Comparison of ENCODE assay signal across 13 mouse cellular contexts in the genomic region with DNA sequence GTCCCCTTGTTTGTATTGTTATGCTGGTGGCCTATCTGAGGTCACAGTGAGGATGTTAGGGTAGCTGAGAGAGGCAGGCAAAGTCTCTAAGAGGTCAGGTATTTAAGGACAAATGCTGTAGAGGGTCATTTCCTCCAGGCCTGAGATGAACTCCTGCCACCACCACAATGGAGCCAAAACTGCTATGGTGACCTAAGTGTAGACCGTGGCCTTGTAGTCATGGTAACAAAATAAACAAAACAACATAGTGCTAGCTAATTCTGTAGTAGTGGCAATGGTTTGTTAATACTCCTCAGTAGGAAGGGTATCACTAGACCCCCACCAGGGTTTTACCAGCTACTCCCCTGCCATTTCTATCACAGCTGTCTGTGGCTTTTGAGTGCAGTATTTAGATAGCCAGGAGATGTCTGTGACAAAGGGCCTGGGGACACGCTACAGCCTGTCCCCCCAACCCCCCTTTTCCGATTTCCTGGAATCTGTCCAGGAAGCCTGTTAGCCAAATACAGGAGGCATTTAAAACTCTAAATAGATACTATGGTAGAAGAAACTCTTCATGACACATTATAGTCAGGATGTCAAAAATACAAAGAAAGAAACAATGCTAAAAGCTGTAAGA. TPM values are rescaled to one million over a fixed set of nuclear protein-coding genes. Genes with fewer than 3 reads are reported as not detected.
DNase-seq lines count a peak whose midpoint lies in the region; ATAC-seq and TF ChIP-seq lines count a peak whose summit lies in the region.
"Had no signal": no experiment of that assay in that cellular context is flagged by ENCODE, and none has a peak within 500 bp of the region (broad histone marks: within the 10 kb centered on the region; RNA-seq: fewer than 3 reads in every experiment).

No protein-coding gene starts in this region.

- WGBS in heart, embryonic 12.5 days: 24% methylated on average over 3 of the region's 3 CpGs
- WGBS in midbrain, embryonic 14.5 days: 58% methylated on average over 3 of the region's 3 CpGs
- 57% methylated on average over 3 of the region's 3 CpGs for WGBS in midbrain, embryonic 10.5 days
- 12% methylated on average over 3 of the region's 3 CpGs for WGBS in heart, postnatal 0 days

- H3K9ac ChIP-seq in heart, embryonic 12.5 days: no peak overlapping the region
- H3K9ac ChIP-seq in midbrain, embryonic 14.5 days (replicated peaks; ENCODE audit: low read length): no peak overlapping the region
- no peak overlapping the region for H3K9ac ChIP-seq in heart, postnatal 0 days (replicated peaks; ENCODE audit: low read depth, low read length)
- H3K9ac ChIP-seq: limb, embryonic 12.5 days; neural tube, embryonic 15.5 days had no signal

- ATAC-seq in heart, embryonic 12.5 days (ENCODE audit: insufficient number of reproducible peaks, low FRiP score): no peak
- no peak for ATAC-seq in midbrain, embryonic 14.5 days (ENCODE audit: low FRiP score, low TSS enrichment)
- peak; percentile 83 for ATAC-seq in heart, postnatal 0 days (ENCODE audit: insufficient read depth, low read depth)
- ATAC-seq: CD4-positive, CD25-positive, alpha-beta regulatory T cell, adult 4 months had no signal

- no peak overlapping the region for H3K4me3 ChIP-seq in heart, embryonic 12.5 days
- no peak overlapping the region for H3K4me3 ChIP-seq in midbrain, embryonic 14.5 days (replicated peaks; ENCODE audit: low read depth, low read length)
- H3K4me3 ChIP-seq in midbrain, embryonic 10.5 days: no peak overlapping the region
- H3K4me3 ChIP-seq in heart, postnatal 0 days (ENCODE audit: low read depth, low read length): no peak overlapping the region
- H3K4me3 ChIP-seq: limb, embryonic 12.5 days; neural tube, embryonic 15.5 days had no signal

- no peak for TF ChIP-seq CTCF in heart, postnatal 0 days (IDR thresholded peaks at IDR 0.05; ENCODE audit: low read depth)

- no peak overlapping the region for H3K4me2 ChIP-seq in heart, embryonic 12.5 days
- H3K4me2 ChIP-seq in midbrain, embryonic 14.5 days (ENCODE audit: low read length): no peak overlapping the region
- H3K4me2 ChIP-seq in heart, postnatal 0 days (ENCODE audit: low read depth, low read length): peak overlapping the region; percentile 21; the same call in 1 of the 2 replicates
- H3K4me2 ChIP-seq: limb, embryonic 12.5 days; neural tube, embryonic 15.5 days had no signal

- H3K36me3 ChIP-seq in heart, embryonic 12.5 days: no peaks in the 10 kb centered on the region
- H3K36me3 ChIP-seq in midbrain, embryonic 14.5 days (ENCODE audit: control insufficient read depth, insufficient read depth, low read length): no peaks in the 10 kb centered on the region
- H3K36me3 ChIP-seq in midbrain, embryonic 10.5 days: no peaks in the 10 kb centered on the region
- H3K36me3 ChIP-seq in heart, postnatal 0 days (replicated peaks; ENCODE audit: control insufficient read depth, insufficient read depth, low read length): no peaks in the 10 kb centered on the region
- H3K36me3 ChIP-seq: limb, embryonic 12.5 days; neural tube, embryonic 15.5 days had no signal

- H3K4me1 ChIP-seq in heart, embryonic 12.5 days (replicated peaks): peaks cover 8% of the 10 kb centered on the region
- H3K4me1 ChIP-seq in midbrain, embryonic 14.5 days (ENCODE audit: control insufficient read depth, insufficient read depth, low read length): no peaks in the 10 kb centered on the region
- H3K4me1 ChIP-seq in midbrain, embryonic 10.5 days: peaks cover 9% of the 10 kb centered on the region
- peaks cover 14% of the 10 kb centered on the region for H3K4me1 ChIP-seq in heart, postnatal 0 days (ENCODE audit: control insufficient read depth, insufficient read depth)
- H3K4me1 ChIP-seq: limb, embryonic 12.5 days; neural tube, embryonic 15.5 days had no signal

- peak; percentile 28 to 35 for DNase-seq in heart, adult 18-20 months
- DNase-seq in midbrain, embryonic 14.5 days: peak; percentile 19
- no peak for DNase-seq in midbrain, embryonic 10.5 days (ENCODE audit: low spot score)
- DNase-seq in heart, postnatal 0 days (ENCODE audit: low spot score): peak; percentile 69
- peak; percentile 38 for DNase-seq in skeletal muscle tissue, adult 2 months (ENCODE audit: low read depth, low spot score)
- DNase-seq in right cerebral cortex, adult 18-20 months: no peak
- DNase-seq in layer of hippocampus, adult 8-10 months (ENCODE audit: low spot score in 2 of 2): no peak
- DNase-seq: cerebellum, adult 9-11 months; right cerebral cortex, postnatal 4 days had no signal

- TF ChIP-seq EP300 in heart, postnatal 0 days (IDR thresholded peaks at IDR 0.05; ENCODE audit: low read depth): no peak

- no peaks in the 10 kb centered on the region for H3K27me3 ChIP-seq in heart, embryonic 12.5 days (replicated peaks)
- H3K27me3 ChIP-seq in midbrain, embryonic 14.5 days (ENCODE audit: control insufficient read depth, insufficient read depth, low read length): no peaks in the 10 kb centered on the region
- H3K27me3 ChIP-seq in midbrain, embryonic 10.5 days (ENCODE audit: low read depth, poor library complexity, severe bottlenecking): no peaks in the 10 kb centered on the region
- H3K27me3 ChIP-seq in heart, postnatal 0 days (ENCODE audit: control insufficient read depth, insufficient read depth, low read length): no peaks in the 10 kb centered on the region
- H3K27me3 ChIP-seq: limb, embryonic 12.5 days; neural tube, embryonic 15.5 days had no signal

- no peak overlapping the region for H3K27ac ChIP-seq in heart, embryonic 12.5 days (ENCODE audit: poor library complexity, severe bottlenecking)
- no peak overlapping the region for H3K27ac ChIP-seq in midbrain, embryonic 14.5 days (replicated peaks; ENCODE audit: low read depth, low read length)
- no peak overlapping the region; the same call in 1 of the 2 replicates for H3K27ac ChIP-seq in midbrain, embryonic 10.5 days (replicated peaks)
- H3K27ac ChIP-seq in heart, postnatal 0 days (ENCODE audit: low read depth): no peak overlapping the region
- H3K27ac ChIP-seq: limb, embryonic 12.5 days; neural tube, embryonic 15.5 days had no signal

- H3K9me3 ChIP-seq in heart, embryonic 12.5 days (replicated peaks): no peaks in the 10 kb centered on the region
- no peaks in the 10 kb centered on the region for H3K9me3 ChIP-seq in midbrain, embryonic 14.5 days (ENCODE audit: control insufficient read depth, low read length)
- no peaks in the 10 kb centered on the region for H3K9me3 ChIP-seq in midbrain, embryonic 10.5 days (replicated peaks)
- H3K9me3 ChIP-seq in heart, postnatal 0 days (replicated peaks; ENCODE audit: control insufficient read depth, low read length): no peaks in the 10 kb centered on the region
- H3K9me3 ChIP-seq: limb, embryonic 12.5 days; neural tube, embryonic 15.5 days had no signal

RNA-seq across cellular contexts. Expression of a gene that starts 43.1 kb away (rescaled TPM):
- 10 to 100 TPM; 16.8 to 18.1 TPM for total RNA-seq in heart, adult 18-20 months (2021)
- polyA plus RNA-seq in heart, embryonic 12.5 days (2016; fragmentation: Nextera tagmentation; extraction: Ambion mirVana): 32.6 and 33.1 TPM in 2 replicates
- 38.6 and 50.0 TPM in 2 replicates for polyA plus RNA-seq in midbrain, embryonic 14.5 days (2014; fragmentation: Nextera tagmentation; extraction: Ambion mirVana)
- polyA plus RNA-seq in midbrain, embryonic 10.5 days (2016; fragmentation: Nextera tagmentation; extraction: Ambion mirVana): 37.7 and 39.2 TPM in 2 replicates
- 21.2 and 21.5 TPM in 2 replicates for total RNA-seq in heart, postnatal 0 days (2014; rRNA removed; ENCODE audit: low replicate concordance)
- 23.9 and 25.3 TPM in 2 replicates for polyA plus RNA-seq in heart, postnatal 0 days (2015; fragmentation: Nextera tagmentation; extraction: Ambion mirVana)
- 10 to 100 TPM; 23.7 to 26.5 (median 24.7) TPM for total RNA-seq in layer of hippocampus, adult 8-10 months (2022)

Comparison
In these comparisons a context has a peak if more than half of its experiments do, and no peak if none do; other contexts are left out.
1. DNase-seq: peak in heart, adult 18-20 months (2 of 2), midbrain, embryonic 14.5 days (single experiment), heart, postnatal 0 days (single experiment) and skeletal muscle tissue, adult 2 months (single experiment); none in midbrain, embryonic 10.5 days (single experiment), right cerebral cortex, adult 18-20 months (single experiment) and layer of hippocampus, adult 8-10 months (0 of 2).